Mouse (Mus musculus) granulocyte monocyte progenitor cell, adult 5-6 weeks (primary cell): ENCODE data around the gene Abca4. TPM values are rescaled to one million over a fixed set of nuclear protein-coding genes. Genes with fewer than 3 reads are reported as not detected.
"Not testable (repeated sequence)": the region's sequence is repeated elsewhere in the genome, so short reads cannot be mapped to it uniquely, and the experiment has no call there.

Source experiments
- ATAC-seq: replicated peaks from 2 replicates; pipeline ENCODE4 v1.8.0; 2016; ENCODE audit warnings: mild to moderate bottlenecking, moderate TSS enrichment, inconsistent platforms; ENCODE audit not compliant: poor library complexity, severe bottlenecking
- total RNA-seq, 2 experiments: library from RNA; stranded (forward) in 1 of 2; stranded (reverse) in 1 of 2; fragments of 200-712, 200-1000 nt in 1 of 2; fragments of >200 nt in 1 of 2; fragmentation: Nextera tagmentation in 1 of 2; gene quantifications; 2 replicates each; pipeline ENCODE4 v1.2.3; 2014 to 2017

Abca4 gene
- total RNA-seq, 2 experiments from 2014 or later: not detected

- ATAC-seq: no peak
Observed at GRCm38 (mm10) chr3:122205753-122206152, 161.5 kb downstream of the Abca4 start.

- ATAC-seq: no peak
Observed at GRCm38 (mm10) chr3:122206279-122207070, 162.2 kb downstream of the Abca4 start.

GRCm38 (mm10) chr3:122207766-122208165, 163.5 kb downstream of the Abca4 start:
- no peak for ATAC-seq

GRCm38 (mm10) chr3:122208296-122209225, 164.3 kb downstream of the Abca4 start:
- ATAC-seq: 0 out of 2 replicates have a peak, but pooled peaks have one; percentile 18

- ATAC-seq: no peak
Observed at GRCm38 (mm10) chr3:122209511-122209910, 165.3 kb downstream of the Abca4 start.

GRCm38 (mm10) chr3:122210434-122210833, 166.2 kb downstream of the Abca4 start:
- ATAC-seq: no peak

GRCm38 (mm10) chr3:122210846-122211245, 166.6 kb downstream of the Abca4 start:
- ATAC-seq: no peak

GRCm38 (mm10) chr3:122211446-122212125, 167.3 kb downstream of the Abca4 start:
- no peak for ATAC-seq

GRCm38 (mm10) chr3:122221240-122222036, 177.2 kb downstream of the Abca4 start:
- no peak for ATAC-seq

GRCm38 (mm10) chr3:122226972-122227371, 182.7 kb downstream of the Abca4 start:
- ATAC-seq: not testable (repeated sequence)

Other genes with a start within 250 kb of the Abca4 start
- 30.1 and 30.9 TPM in 2 replicates for gene Abcd3, start 229.1 kb upstream of the Abca4 start, total RNA-seq (2014; fragmentation: Nextera tagmentation)
- 31.8 and 38.6 TPM in 2 replicates for gene Abcd3, start 229.1 kb upstream of the Abca4 start, total RNA-seq (2017)
- gene Arhgap29, start 91.9 kb upstream of the Abca4 start, total RNA-seq (2014; fragmentation: Nextera tagmentation): 0.13 TPM in 1 of 2 replicates, not detected in the other
- 0.52 and 2.9 TPM in 2 replicates for gene Arhgap29, start 91.9 kb upstream of the Abca4 start, total RNA-seq (2017)
- gene Gclm, start 201.1 kb downstream of the Abca4 start, total RNA-seq (2014; fragmentation: Nextera tagmentation): 74.4 and 94.6 TPM in 2 replicates
- gene Gclm, start 201.1 kb downstream of the Abca4 start, total RNA-seq (2017): 37.8 and 46.7 TPM in 2 replicates
- gene Dnttip2, start 229.9 kb downstream of the Abca4 start, total RNA-seq (2014; fragmentation: Nextera tagmentation): 89.0 and 109 TPM in 2 replicates
- 109 and 114 TPM in 2 replicates for gene Dnttip2, start 229.9 kb downstream of the Abca4 start, total RNA-seq (2017)
- gene Bcar3, start 249.7 kb downstream of the Abca4 start, total RNA-seq (2014; fragmentation: Nextera tagmentation): not detected in 2 replicates
- 0.77 and 0.86 TPM in 2 replicates for gene Bcar3, start 249.7 kb downstream of the Abca4 start, total RNA-seq (2017)